24 mouse cellular contexts compared by ENCODE assay signal in the genomic region with DNA sequence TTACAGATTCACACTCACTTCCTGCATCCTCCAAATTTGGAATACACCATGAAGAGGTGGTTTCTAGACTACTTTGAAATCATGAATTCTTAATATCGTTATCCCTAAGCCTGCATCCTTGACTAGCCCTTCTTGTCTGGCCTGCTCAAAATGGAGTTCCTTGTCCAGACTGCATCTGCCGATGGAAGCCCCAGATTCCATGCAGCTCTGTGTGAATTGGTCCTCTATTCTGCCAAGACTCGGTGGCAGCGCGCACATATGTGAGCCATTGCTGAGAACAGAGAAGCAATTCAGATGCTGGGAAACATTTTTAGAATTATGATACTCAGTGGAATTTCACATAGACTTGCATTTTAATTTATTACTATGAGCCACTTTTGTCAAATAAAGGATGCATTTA.
DNase-seq lines count a peak whose midpoint lies in the region; ATAC-seq and TF ChIP-seq lines count a peak whose summit lies in the region.
"Had no signal": no experiment of that assay in that cellular context is flagged by ENCODE, and none has a peak within 500 bp of the region (broad histone marks: within the 10 kb centered on the region; RNA-seq: fewer than 3 reads in every experiment).

No protein-coding gene starts in this region.

- DNase-seq in heart, adult 11 months, result peak; percentile 37
- peak; percentile 25 to 39 for DNase-seq in left cerebral cortex, postnatal 14 days (ENCODE audit: low spot score in 2 of 2)
- DNase-seq in left cerebral cortex, adult 2 months (ENCODE audit: extremely low spot score in 1 of 2, low spot score in 2 of 2), result no peak
- DNase-seq in frontal cortex, postnatal 14 days (ENCODE audit: low spot score in 2 of 2), result peak; percentile 7
- peak; percentile 30 for DNase-seq in right cerebral cortex, postnatal 25 days
- no peak for DNase-seq in gastrocnemius, postnatal 10 days
- DNase-seq in gastrocnemius, postnatal 36 days, result no peak
- DNase-seq: adrenal gland, postnatal 36 days; cerebellum, adult 18-20 months; cerebellum, postnatal 25 days; embryo, embryonic 11 days; gastrocnemius, adult 2 months; heart, adult 2 months; heart, postnatal 4 days; kidney, adult 11 months; liver had no signal

- H3K4me2 ChIP-seq in heart, embryonic 11.5 days, result no peak overlapping the region
- H3K4me2 ChIP-seq: forebrain, embryonic 12.5 days; heart, embryonic 15.5 days; midbrain, embryonic 12.5 days; neural tube, embryonic 12.5 days had no signal

- H3K36me3 ChIP-seq in heart, embryonic 11.5 days (ENCODE audit: control insufficient read depth, insufficient read depth, low read length), result no peaks in the 10 kb centered on the region
- H3K36me3 ChIP-seq: forebrain, embryonic 12.5 days; heart, embryonic 15.5 days; midbrain, embryonic 12.5 days; neural tube, embryonic 12.5 days had no signal

- intact Hi-C loops in left cerebral cortex, postnatal 14 days (cut with DNase I), result loop anchor here (5.0 kb wide), 1 partner anchor 118 kb away; no protein-coding TSS in a partner anchor
- intact Hi-C loops in left cerebral cortex, adult 2 months (cut with DNase I), result loop anchor here (2.0 kb wide), 1 partner anchor 120 kb away; no protein-coding TSS in a partner anchor
- intact Hi-C loops in gastrocnemius, postnatal 36 days (cut with DNase I), result no loop called here

- no peaks in the 10 kb centered on the region for H3K9me3 ChIP-seq in heart, embryonic 11.5 days (replicated peaks; ENCODE audit: control insufficient read depth, low read length)
- H3K9me3 ChIP-seq: forebrain, embryonic 12.5 days; heart, embryonic 15.5 days; midbrain, embryonic 12.5 days; neural tube, embryonic 12.5 days had no signal

- ATAC-seq in heart, embryonic 11.5 days (replicated peaks; ENCODE audit: insufficient number of reproducible peaks, low FRiP score, low TSS enrichment), result no peak
- ATAC-seq: hindbrain, embryonic 16.5 days; lung, postnatal 0 days had no signal

- no peak overlapping the region for H3K27ac ChIP-seq in heart, embryonic 11.5 days (ENCODE audit: low read depth, low read length)
- H3K27ac ChIP-seq in left cerebral cortex, adult 2 months, result no peak overlapping the region
- H3K27ac ChIP-seq: forebrain, embryonic 12.5 days; gastrocnemius, adult 2 months; heart, adult 2 months; heart, embryonic 15.5 days; midbrain, embryonic 12.5 days; neural tube, embryonic 12.5 days had no signal

- 85% methylated on average over 5 of the region's 5 CpGs for WGBS in heart, embryonic 11.5 days (ENCODE audit: insufficient replicate concordance)

- no peak overlapping the region for H3K4me3 ChIP-seq in heart, embryonic 11.5 days (ENCODE audit: low read depth, low read length)
- no peak overlapping the region for H3K4me3 ChIP-seq in left cerebral cortex, adult 2 months
- H3K4me3 ChIP-seq: forebrain, embryonic 12.5 days; gastrocnemius, adult 2 months; heart, adult 2 months; heart, embryonic 15.5 days; midbrain, embryonic 12.5 days; neural tube, embryonic 12.5 days had no signal

- no peaks in the 10 kb centered on the region for H3K4me1 ChIP-seq in heart, embryonic 11.5 days (ENCODE audit: control insufficient read depth, insufficient read depth, low read length)
- H3K4me1 ChIP-seq: forebrain, embryonic 12.5 days; heart, embryonic 15.5 days; midbrain, embryonic 12.5 days; neural tube, embryonic 12.5 days had no signal

- TF ChIP-seq CTCF in left cerebral cortex, adult 2 months (IDR thresholded peaks at IDR 0.05), result no peak

- no peak overlapping the region for H3K9ac ChIP-seq in heart, embryonic 11.5 days (ENCODE audit: low read depth, low read length)
- H3K9ac ChIP-seq: forebrain, embryonic 12.5 days; heart, embryonic 15.5 days; midbrain, embryonic 12.5 days; neural tube, embryonic 12.5 days had no signal

- H3K27me3 ChIP-seq in heart, embryonic 11.5 days (ENCODE audit: control insufficient read depth, insufficient read depth, low read length), result no peaks in the 10 kb centered on the region
- H3K27me3 ChIP-seq: CH12.LX; forebrain, embryonic 12.5 days; heart, embryonic 15.5 days; midbrain, embryonic 12.5 days; neural tube, embryonic 12.5 days had no signal

Comparison
In these comparisons a context has a peak if more than half of its experiments do, and no peak if none do; other contexts are left out.
1. DNase-seq: peak in heart, adult 11 months (single experiment), left cerebral cortex, postnatal 14 days (2 of 2), frontal cortex, postnatal 14 days (2 of 2) and right cerebral cortex, postnatal 25 days (single experiment); none in left cerebral cortex, adult 2 months (0 of 2), gastrocnemius, postnatal 10 days (single experiment) and gastrocnemius, postnatal 36 days (0 of 2).